Comparison of ENCODE assay signal across 27 mouse cellular contexts in the genomic region with DNA sequence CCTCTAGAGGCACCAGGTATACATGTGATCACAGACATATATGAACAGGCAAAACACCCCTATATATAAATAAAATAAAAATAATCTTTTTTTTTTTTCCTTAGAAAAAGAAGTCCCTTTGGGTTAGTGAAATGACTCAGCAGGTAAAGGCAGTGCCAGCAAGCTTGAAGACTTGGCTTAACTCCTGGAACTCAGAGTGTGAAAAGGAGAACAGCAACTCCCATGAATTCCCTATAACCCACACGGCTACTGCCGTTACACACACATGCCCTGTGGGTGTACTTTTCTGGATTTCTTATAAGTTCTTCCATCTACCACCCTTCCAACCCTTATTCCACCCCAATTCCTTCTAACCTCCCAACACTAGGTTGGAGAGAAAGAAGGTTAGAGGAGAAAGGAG. TPM values are rescaled to one million over a fixed set of nuclear protein-coding genes. Genes with fewer than 3 reads are reported as not detected.
DNase-seq lines count a peak whose midpoint lies in the region; TF ChIP-seq lines count a peak whose summit lies in the region.
"Had no signal": no experiment of that assay in that cellular context is flagged by ENCODE, and none has a peak within 500 bp of the region (broad histone marks: within the 10 kb centered on the region; RNA-seq: fewer than 3 reads in every experiment).

No protein-coding gene starts in this region.

- peak overlapping the region; percentile 63; the same call in 1 of the 2 replicates for H3K27ac ChIP-seq in left cerebral cortex, adult 2 months
- H3K27ac ChIP-seq: embryonic facial prominence, embryonic 10.5 days; hindbrain, embryonic 10.5 days; intestine, embryonic 15.5 days; limb, embryonic 10.5 days; liver, embryonic 15.5 days; lung, embryonic 15.5 days; midbrain, embryonic 13.5 days had no signal

- intact Hi-C loops in left cerebral cortex, adult 2 months (cut with DNase I) = no loop called here
- intact Hi-C loops in left cerebral cortex, postnatal 10 days (cut with DNase I) = no loop called here

- TF ChIP-seq CTCF in left cerebral cortex, adult 2 months (IDR thresholded peaks at IDR 0.05) = no peak

- H3K4me3 ChIP-seq in left cerebral cortex, adult 2 months = no peak overlapping the region
- H3K4me3 ChIP-seq: embryonic facial prominence, embryonic 10.5 days; hindbrain, embryonic 10.5 days; intestine, embryonic 15.5 days; limb, embryonic 10.5 days; liver, embryonic 15.5 days; lung, embryonic 15.5 days; megakaryocyte, embryonic 14.5 days; midbrain, embryonic 13.5 days had no signal

- DNase-seq in frontal cortex, postnatal 36 days (ENCODE audit: low spot score in 2 of 2) = peak; percentile 25 to 48
- no peak for DNase-seq in frontal cortex, postnatal 14 days (ENCODE audit: low spot score in 2 of 2)
- no peak for DNase-seq in left cerebral cortex, adult 2 months (ENCODE audit: extremely low spot score in 1 of 2, low spot score in 2 of 2)
- DNase-seq in left cerebral cortex, postnatal 10 days (ENCODE audit: extremely low spot score in 1 of 2, low spot score in 2 of 2) = no peak
- DNase-seq in brain, adult 2 months (ENCODE audit: low read depth, low spot score) = peak; percentile 87
- DNase-seq in T-cell, adult 2 months (ENCODE audit: low spot score) = no peak
- no peak for DNase-seq in spleen, adult 12 weeks (ENCODE audit: low spot score)
- DNase-seq: adrenal gland, postnatal 10 days; B cell, adult 2 months; cerebellum, adult 9-10 months; heart, postnatal 10 days; kidney, adult 8-10 months; kidney, postnatal 10 days; liver; lung, postnatal 36 days; retina, postnatal 1 day; right cerebral cortex, postnatal 4 days; thymus, adult 2 months; thymus, postnatal 4 days had no signal

RNA-seq across cellular contexts. Expression of a gene that starts 24.6 kb away (rescaled TPM):
- 10 to 100 TPM; 86.5 to 92.0 TPM for total RNA-seq in left cerebral cortex, adult 2 months (2021)
- total RNA-seq in left cerebral cortex, postnatal 10 days (2021) = 10 to 100 TPM; 74.3 to 75.1 TPM

RNA-seq across cellular contexts. Expression of a gene that starts 24.7 kb away (rescaled TPM):
- 10 to 100 TPM; 14.8 to 16.4 TPM for total RNA-seq in left cerebral cortex, adult 2 months (2021)
- total RNA-seq in left cerebral cortex, postnatal 10 days (2021) = 10 to 100 TPM; 15.7 to 16.8 TPM

RNA-seq across cellular contexts. Expression of a gene that starts 57.1 kb away (rescaled TPM):
- total RNA-seq in left cerebral cortex, adult 2 months (2021) = 1 to 10 TPM; 5.3 to 7.8 TPM
- 1 to 10 TPM; 6.6 to 6.7 TPM for total RNA-seq in left cerebral cortex, postnatal 10 days (2021)

Comparison
In these comparisons a context has a peak if more than half of its experiments do, and no peak if none do; other contexts are left out.
1. DNase-seq: peak in frontal cortex, postnatal 36 days (2 of 2) and brain, adult 2 months (single experiment); none in frontal cortex, postnatal 14 days (0 of 2), left cerebral cortex, adult 2 months (0 of 2), left cerebral cortex, postnatal 10 days (0 of 2), T-cell, adult 2 months (single experiment) and spleen, adult 12 weeks (single experiment).